Mouse (Mus musculus) telencephalon, adult 2 months (tissue): ENCODE data around the gene Uqcrh.
A peak's percentile ranks its signal among the peaks of the same experiment; 100 is the strongest.

ENCODE experiments used
- DNase-seq: peaks from one replicate; pipeline ENCODE4 v3.0.0-alpha.2; 2011; ENCODE audit warnings: low read depth, low spot score

Uqcrh gene

DNA sequence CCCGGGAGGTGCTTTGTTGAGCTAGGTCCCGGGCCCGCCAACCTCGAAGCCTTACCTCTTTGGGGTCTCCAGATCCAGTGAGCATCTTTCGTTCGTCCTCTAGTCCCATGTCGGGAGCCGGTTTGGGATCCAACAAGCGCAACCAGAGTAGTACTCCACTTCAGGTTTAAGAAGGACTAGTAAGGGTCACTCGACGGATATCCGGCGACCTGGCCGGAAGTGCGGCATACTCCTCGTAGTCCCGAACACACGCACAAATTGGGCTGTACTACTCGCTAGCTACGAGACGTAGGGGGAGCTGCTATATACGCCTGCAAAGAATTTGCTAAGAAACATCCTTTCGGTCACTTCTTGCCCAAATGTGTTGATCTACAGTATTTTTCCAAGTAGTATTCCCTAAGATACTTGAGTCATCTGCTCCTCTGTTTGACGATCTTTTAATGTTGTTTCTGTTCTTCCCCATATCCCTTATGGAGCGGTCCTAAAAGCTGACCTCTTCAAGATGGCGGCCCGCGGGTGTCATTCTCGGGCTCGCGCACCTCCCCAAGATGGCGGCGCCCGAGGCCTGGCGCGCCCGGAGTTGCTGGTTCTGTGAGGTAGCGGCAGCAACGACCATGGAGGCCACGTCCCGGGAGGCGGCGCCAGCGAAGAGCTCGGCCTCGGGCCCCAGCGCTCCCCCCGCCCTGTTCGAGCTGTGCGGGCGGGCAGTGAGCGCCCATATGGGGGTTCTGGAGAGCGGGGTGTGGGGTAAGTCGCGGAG lies at the start of gene Uqcrh, which contains the start of gene Lrrc41:
TSS of gene Uqcrh (minus strand) at position 211 of the 760 bp plus-strand sequence.
TSS of gene Lrrc41 (plus strand) at position 409 of the 760 bp plus-strand sequence.
- peak; percentile 98 for DNase-seq

DNA sequence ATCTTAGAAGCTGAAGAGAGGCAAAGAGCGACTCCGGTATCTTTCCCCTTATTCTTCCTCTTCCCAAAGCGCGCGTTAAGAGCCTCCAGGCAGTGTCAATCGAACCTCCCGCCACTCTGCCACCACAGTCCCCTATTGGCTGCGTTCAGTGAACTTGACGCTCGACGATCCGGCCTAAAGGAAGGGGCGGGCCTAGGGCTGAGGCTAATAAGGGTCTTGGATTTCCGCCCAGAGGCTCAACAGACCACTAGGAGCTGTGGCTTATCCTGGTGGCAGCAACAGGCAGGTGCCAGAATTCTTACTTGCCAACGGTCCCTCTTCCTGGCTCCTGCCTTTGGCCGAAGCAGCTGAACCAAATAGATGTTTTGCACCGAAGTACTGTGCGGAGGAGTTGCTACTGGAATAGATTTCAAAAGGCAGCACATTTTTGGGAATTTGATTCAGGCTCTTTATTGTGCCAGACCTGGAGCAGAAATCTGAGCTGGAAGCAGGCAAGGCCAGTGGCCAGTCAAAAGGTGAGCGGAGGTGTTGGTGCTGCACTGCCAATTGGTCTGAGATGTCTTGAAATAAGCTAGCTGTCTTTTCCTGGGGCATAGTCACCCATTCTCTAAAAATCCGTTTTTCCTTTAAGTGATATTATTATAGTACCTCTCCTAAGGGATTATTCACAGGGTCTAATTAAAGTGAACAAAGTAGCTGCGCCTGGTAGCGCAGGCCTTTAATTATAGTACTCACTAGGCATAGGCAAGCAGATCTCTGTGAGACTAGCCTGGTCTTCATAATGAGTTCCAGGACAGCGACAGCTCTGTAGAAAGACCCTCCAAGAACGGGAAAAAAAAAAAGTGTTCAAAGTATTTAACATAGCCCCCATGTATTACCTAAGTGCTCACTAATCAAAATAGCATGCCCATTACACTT lies 49.0 kb upstream of the Uqcrh start, which contains the start of the genes Rad54l and Pomgnt1:
TSS of gene Rad54l (minus strand) at position 89 of the 918 bp plus-strand sequence.
TSS of gene Pomgnt1 (plus strand) at position 239 of the 918 bp plus-strand sequence.
- DNase-seq, result peak; percentile 82

DNA sequence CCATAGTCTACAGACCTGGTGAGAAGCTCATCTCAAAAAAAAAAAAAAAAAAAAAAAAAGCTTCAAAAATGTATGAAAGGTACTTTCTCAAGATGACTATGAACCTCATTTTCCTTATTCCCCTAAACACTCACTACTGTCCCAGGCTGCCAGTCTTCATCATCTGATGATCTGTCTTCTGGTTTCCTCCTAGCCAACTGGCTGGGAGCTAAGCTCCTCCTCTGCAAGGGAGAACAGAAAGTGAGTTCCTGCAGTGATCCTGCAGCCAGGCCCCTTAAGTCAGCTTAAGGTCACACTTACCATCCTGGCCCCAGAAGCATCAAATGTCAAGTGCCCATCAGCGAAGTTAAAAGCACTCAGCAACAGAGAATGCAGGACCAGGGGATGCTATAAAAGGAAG lies 47.9 kb upstream of the Uqcrh start:
- DNase-seq, result no peak

DNA sequence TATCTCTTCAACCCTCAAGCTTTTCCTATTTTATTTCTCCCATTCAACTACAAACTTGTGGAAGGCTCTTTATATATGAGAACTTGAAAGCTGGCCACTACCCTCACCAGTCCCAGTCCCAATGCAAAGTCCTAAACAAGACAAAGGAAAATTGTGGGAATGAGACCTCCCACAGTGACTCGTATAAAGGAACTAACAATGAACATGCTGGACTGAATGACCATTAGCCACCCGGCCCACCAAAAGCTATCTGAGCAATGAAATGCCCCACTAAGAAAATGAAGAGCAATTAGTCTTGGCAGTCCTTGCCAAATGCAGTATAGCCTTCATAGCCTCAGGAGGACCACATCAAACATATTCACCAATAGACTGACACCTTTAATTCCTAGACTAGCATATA lies 36.6 kb upstream of the Uqcrh start:
- DNase-seq, result no peak

DNA sequence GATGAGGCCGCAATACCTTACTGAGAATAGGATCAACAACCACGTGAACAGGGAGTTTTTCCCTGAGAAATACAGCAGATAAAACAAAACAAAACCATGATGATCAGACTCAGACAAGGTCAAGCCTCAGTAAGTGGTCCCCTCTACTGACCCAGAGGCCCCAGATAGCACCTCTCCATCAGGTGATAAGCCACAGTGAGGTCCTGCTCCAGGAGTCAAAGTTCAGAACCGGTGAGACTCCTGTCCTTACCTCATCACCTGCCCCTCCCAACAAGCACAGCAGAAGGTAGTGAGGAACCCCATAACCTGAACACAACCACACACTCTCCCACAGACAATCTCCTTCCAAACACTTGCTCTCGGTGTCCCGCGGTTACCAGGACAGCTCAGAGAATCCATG lies 35.8 kb upstream of the Uqcrh start:
- DNase-seq, result no peak

DNA sequence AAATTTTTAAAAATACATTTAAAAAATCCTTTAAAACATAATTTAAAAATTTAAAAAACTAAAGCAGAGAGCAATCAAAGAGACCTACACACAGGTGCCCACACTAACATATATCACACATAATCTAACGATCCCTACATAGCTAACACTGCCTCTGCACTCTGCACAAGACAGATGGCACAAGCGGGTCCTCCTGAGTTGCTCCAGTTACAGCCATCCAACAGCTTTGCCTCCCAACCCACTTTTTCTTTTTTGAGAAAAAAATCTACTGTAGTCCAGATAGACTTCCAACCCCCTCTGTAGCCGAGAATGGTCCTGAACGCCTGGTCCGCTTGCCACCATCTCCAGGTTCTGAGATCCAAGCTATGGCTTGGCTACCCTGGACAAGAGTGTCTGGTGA lies 30.4 kb upstream of the Uqcrh start:
- DNase-seq, result peak; percentile 29

DNA sequence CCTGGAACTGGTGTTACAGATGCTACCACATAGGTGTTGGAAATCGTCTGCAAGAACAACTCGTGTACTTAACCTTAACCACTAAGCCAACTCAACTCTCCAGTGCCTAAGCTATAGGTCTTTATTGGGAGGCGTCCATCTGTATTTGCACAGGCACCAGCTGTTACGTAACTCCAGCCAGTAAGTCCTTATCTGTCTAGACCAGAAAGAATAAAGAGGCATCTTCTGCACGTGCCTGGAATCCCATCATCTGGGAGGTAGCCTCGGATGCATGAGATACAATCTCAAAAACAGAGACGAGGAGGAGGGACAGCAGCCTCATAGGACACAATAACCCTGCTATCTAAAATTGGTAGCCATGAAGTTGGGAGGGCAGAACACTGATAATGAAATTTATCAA lies 26.1 kb upstream of the Uqcrh start:
- DNase-seq, result no peak

DNA sequence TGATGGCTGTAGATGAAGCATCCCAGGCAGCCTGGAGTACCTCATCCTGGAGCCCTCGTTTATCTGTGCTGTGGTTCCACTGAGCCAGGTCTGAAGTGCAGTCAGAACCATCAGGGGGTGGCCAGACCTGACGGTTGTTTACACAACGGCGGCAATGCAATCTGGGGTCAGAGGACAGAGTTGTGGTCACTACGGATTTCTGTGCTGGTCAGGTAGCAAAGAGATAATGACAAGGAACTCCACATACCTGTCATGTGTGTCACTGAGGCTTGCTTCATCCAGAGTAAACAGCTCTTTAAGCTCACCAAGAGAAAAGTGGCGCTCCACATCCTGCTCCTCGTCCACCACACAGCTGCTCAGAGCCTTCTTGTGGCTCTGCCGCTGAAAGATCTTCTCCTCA lies 22.3 kb upstream of the Uqcrh start:
- DNase-seq, result no peak

DNA sequence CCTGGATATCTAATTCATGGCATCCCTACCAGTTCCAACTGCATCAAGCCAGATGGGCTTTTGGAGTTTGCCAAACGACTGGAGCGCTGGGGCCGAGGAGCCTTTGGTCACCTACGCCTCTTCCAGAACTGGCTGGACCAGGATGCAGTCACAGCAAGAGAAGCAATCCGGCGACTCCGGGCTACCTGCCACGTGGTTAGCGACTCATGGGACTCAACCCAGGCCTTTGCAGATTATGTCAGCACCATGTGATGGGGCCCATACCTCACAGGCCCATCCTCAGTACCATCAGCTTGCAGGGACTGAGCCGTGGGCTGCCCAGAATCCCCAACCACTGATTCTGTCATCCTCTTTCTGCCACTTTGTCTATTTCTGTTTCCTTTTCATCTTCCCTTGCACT lies 21.4 kb upstream of the Uqcrh start:
- no peak for DNase-seq

DNA sequence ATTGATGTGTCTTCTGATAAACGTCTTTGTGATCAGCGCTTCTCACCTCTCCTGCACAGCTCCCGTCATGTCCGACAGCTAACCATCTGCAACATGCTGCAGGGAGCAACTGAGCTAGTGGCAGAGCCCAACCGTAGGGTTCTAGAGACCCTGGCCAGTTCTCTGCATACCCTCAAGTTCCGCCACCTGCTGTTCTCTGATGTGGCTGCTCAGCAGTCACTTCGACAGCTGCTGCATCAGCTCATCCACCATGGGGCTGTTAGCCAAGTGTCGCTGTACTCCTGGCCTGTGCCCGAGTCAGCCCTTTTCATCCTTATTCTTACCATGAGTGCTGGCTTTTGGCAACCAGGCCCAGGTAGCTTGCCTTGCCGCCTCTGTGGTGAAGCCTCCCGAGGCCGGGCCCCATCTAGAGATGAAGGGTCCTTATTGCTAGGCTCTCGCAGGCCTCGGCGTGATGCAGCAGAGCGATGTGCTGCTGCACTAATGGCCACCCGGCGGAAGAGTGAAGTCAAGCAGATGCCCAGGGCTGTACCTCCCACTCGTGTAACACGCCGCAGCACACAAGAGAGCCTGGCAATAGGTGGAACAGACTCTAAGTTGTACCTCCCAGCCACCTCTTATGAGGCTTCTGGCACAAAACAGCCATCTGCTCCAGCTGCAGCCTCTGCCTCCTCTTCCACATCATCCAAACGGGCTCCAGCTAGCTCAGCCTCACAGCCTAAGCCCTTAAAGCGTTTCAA lies 13.8 kb upstream of the Uqcrh start:
- DNase-seq, result peak; percentile 19

DNA sequence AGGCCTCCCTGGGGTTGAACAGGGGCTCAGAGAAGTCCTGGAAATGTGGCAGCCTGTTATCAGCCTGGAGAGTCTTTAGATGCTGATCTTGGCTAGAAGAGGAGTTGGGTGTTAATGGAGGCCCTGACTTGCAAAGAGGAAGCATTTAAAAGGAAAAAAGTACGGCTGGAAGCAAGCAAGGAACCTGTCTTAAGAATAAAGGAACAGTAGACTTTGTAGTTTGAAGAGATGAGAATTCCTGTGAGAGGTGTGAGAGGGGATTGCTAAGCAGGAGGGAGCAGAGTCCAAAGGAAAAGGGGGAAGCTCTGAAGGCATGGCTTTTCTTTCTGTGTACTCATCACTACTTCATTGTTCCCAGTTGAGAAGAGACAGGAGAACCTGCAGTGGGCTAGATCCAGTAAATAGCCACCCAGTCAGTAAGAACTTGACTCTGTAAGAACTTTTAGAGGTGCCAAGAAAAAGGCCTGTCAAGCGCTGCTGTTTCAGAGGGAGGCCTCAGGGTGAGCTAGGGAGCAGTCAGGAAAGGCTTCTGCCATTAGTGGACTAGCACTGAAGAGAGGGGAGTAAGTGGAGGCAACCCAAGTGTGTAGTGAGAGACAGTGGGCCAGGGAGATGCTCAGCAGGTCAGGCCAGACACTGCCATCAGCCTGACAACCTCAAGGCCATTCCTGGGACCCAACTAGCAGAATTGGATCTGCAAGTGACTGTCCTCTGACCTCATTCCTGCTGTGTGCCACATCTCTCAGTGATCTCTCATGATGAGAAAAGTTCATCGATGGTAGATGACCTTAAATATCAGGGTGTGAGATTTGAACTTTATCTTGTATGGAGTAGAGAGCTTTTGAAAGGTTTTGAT lies 2.6 kb upstream of the Uqcrh start:
- DNase-seq, result no peak

DNA sequence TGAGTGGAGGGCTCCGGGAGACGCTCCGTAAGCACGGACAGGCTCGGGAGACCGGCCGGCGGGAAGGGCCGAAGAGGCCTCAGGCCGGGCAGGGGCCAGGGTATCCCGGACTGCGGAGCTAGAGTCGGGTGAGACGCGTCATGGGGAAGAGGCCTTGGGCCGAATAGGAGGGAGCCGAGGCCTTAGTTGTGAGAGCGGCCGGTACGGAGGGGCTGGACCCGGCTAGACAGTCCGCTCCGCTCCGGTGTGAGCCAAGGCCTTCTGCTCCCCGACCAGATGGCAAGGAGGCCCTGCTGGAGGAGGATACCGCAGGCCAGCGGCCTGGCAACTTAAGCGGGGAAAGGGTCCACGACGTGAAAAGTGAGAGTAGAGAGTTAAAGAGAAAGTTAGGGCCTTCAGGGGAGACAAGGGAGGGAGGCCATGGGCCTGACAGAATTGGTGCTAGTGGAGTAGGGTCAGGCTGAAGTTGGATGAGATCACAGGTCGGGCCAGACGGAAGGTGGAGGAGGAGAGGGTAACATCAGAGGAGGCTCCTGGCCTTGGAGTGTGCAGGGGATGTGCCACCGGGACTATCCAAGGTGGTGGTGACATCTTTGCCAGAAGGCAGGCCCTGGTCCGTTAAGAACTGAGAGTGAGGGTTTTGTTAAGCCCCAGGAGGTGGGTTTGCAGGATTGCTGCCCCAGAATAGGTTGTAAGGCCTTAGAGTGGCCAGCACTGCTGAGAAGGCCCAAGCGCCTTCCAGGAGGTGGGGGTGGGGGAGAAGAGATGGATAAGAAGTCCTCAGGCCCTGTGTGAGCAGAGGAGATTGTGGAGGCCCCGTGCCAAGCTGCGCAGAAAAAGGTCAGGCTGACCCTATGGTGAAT lies 1.7 kb upstream of the Uqcrh start:
- DNase-seq, result no peak

DNA sequence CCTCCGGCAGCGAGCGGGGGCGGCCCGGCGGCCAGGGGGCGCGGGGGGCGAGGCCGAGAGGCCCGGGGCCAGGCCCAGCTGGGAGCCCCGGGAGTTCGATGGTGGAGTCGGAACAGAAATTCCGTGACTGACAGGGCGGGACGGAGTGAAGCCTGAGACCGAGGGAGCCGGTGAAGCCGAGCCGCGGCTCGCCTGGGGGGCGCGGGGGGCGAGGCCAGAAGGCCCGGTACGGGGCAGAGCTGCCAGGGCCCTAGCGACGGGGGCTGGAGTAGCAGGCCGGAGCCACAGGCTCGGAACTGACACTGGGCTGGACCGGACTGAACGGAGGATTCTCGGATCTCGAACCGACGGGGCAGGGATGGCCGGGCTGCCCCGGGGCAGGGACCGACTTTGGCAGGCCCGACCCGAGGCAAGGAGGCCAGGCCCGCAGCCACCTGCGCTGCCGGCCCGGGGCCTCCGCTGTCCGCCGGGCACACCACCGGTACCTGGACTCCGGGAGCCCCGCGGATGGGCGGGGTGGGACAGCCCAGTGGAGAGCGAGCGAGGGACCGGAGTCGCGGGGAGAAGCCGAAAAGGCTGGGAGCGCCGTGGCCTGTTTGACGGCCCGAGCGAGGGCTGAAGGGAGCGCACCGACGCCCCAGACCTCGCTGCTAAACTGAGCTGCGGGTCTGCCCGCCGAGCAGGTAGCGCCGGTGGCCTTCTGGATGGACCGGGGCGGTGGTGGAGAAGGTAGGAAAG lies 929 bp upstream of the Uqcrh start:
- DNase-seq, result peak; percentile 17

DNA sequence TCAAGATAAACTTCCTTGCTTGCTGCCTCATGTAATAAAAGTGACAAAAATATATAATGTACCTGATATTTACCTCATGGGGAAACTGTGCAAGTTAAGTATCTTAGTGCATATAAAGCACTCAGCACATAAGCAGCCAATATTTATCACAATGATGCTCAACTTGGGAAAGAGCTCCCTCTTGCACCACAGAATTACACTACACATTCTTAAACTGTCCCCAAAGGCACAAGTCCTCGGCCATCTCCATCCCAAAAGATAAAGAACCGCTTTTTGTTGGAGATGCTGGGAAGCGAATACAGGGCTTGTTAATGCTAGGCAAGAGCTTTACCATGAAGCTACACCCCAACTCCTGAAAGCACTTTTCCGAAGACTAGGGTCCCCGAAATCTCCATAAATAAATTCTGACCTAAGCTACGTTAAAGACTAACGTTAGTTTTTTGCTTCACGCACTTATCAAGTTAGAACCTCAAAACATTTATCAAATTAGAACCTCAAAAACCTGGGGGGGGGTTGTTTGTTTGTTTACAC lies 661 bp downstream of the Uqcrh start:
- DNase-seq, result peak; percentile 43

DNA sequence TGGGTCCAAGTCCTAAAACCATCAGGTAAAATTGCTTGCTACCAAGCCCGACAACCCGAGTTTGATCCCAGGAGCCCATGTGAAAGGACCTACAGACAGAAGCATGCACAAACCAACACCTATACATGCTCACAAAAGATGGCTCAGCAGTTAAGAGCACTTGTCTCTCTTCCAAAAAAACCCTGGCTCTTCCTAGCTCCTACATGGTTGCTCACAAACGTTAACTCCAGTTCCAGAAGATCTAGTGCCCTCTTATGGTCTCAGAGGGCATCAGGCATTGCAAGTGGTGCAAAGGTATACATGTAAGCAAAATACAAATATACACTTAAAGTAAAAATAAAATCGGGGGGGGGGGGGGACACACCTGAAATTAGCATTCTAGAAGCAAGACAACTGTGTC lies 1.7 kb downstream of the Uqcrh start:
- peak; percentile 18 for DNase-seq

DNA sequence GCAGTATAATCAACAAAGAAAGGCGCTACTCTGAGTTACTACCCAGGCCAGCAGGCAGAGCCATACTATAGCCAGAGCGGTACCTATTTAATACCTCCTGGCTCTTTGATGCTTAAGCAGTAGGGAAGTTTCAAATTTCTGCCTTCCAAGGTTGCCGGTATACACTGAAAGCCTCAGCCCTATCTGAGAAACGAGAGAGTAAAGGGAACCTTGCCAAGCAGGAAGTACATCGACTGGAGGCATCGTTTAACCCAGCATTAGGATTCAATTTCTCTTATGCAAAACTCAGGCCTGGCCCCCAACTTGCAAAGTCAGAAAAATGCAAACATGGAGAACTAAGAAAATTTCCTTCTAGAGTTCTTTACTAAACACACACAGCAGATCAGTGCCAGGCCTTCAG lies 4.8 kb downstream of the Uqcrh start:
- no peak for DNase-seq

DNA sequence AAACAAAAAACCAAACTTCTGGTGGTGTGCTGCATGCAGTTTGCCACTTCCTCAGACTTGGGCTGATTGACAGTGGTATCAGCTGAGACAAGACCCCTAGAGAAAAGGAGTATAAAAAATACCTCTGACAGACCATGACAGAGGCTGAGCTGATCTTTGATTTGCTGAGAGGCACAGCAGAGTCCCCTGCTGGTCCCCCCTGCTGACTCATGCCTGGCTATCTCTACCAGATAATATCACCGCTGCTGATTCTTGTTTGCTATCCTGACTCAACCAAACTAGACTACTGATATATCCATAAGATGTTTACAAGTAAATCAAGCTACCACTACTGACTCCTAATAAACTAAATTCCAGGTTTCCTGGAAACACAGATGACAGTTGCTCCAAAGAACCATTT lies 11.0 kb downstream of the Uqcrh start:
- no peak for DNase-seq

DNA sequence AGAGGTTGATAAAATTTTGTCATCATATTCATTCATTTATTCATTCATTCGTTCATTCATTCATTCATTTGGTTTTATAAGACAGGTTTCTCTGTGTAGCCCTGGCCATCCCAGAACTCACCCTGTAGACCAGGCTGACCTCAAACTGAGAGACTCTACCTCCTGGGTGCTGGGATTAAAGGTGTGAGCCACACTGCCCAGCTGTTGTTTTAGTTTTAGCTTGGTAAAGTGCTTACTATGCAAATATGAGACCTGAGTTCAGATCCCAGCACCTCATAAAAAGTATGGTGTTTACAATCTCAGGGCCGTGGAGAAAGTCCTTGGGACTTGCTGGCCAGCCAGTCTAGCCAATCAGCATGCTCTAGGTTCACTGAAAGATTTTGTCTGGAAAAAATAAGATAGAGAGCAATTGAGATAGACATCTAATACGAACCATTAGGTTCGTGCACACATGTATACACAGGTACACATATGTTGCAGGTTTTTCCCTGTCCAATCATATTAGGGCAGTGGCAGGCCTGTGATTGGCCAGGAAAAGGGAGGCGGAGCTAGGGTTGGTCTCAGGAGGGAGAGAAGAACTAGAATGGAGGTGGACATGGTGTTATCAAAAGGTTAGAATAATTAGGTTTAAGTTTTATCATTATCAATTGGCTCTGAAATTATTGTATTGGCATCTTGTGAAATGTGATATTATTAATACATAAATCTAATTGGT lies 15.7 kb downstream of the Uqcrh start:
- DNase-seq, result no peak
